Mouse (Mus musculus) small intestine, adult 2 months (tissue): Measurements from ENCODE around the gene Myog.

Source experiments
- CTCF ChIP-seq: fragments of 200-500 bp; IDR thresholded peaks from 2 replicates; pipeline ENCODE4 v1.5.1; 2012; ENCODE audit warnings: low read depth, mild to moderate bottlenecking, control low read depth, inconsistent platforms, low read length, moderate library complexity, mixed read lengths; ENCODE audit not compliant: insufficient replicate concordance, insufficient read length; ENCODE audit errors: extremely low read depth
- POLR2A ChIP-seq: fragments of 200-500 bp; IDR thresholded peaks from 2 replicates; pipeline ENCODE4 v1.6.1; 2012; ENCODE audit warnings: low read depth, mild to moderate bottlenecking, control low read depth, inconsistent platforms, low read length, moderate library complexity

DNA sequence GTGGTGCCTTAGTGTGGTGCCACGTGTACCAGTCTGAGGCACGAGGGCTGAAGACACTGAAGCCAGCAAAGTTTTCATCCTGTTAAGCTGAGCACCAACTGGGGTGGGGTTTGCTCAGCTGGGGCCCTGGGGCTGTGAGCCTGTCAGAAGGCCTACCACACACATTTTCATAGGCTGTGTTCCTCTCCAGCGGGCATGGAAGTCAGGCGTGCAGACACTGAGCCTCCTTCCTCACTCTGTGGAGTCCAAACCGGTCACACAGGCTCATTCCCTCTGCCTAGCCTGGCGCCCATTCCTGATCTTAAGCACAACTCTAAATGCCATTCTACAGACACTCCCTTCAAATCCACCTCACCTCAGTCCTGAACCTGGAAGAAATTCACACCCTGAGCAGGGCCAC is 46.3 kb upstream of the Myog start:
- TF ChIP-seq CTCF (no peak), POLR2A (no peak)
